Mouse (Mus musculus) limb, embryonic 11.5 days (tissue): Measurements from ENCODE around the gene Ets1. TPM values are rescaled to one million over a fixed set of nuclear protein-coding genes. Genes with fewer than 3 reads are reported as not detected.

ENCODE experiments used
- ATAC-seq: fragments of 200-750 bp; cut with Nextera tagmentation; 2 replicates; pipeline ENCODE4 v1.8.0; 2017; ENCODE audit warnings: low read depth; ENCODE audit not compliant: insufficient number of reproducible peaks, low FRiP score, low TSS enrichment
- DNase-seq: peaks from one replicate; pipeline ENCODE4 v3.0.0-alpha.2; 2015; ENCODE audit warnings: low spot score
- H3K27ac ChIP-seq: fragments of 300-500 bp; sonication (generic); replicated peaks from 2 replicates; pipeline ENCODE4 v1.5.1; 2014; ENCODE audit warnings: low read depth, mild to moderate bottlenecking, low read length
- H3K27me3 ChIP-seq: fragments of 300-500 bp; sonication (generic); 2 replicates; pipeline ENCODE4 v1.6.1; 2014; ENCODE audit warnings: mild to moderate bottlenecking, low read length, mixed read lengths; ENCODE audit not compliant: control insufficient read depth, insufficient read depth
- H3K36me3 ChIP-seq: fragments of 300-500 bp; sonication (generic); 2 replicates; pipeline ENCODE4 v1.6.1; 2014; ENCODE audit warnings: mild to moderate bottlenecking, low read length, moderate library complexity, mixed read lengths; ENCODE audit not compliant: control insufficient read depth, insufficient read depth
- H3K4me1 ChIP-seq: fragments of 300-500 bp; sonication (generic); 2 replicates; pipeline ENCODE4 v1.6.1; 2014; ENCODE audit warnings: low read length, mixed read lengths; ENCODE audit not compliant: control insufficient read depth, insufficient read depth
- H3K4me2 ChIP-seq: fragments of 300-500 bp; sonication (generic); 2 replicates; pipeline ENCODE4 v1.6.1; 2014; ENCODE audit warnings: low read depth, mild to moderate bottlenecking, moderate library complexity; ENCODE audit not compliant: severe bottlenecking
- H3K4me3 ChIP-seq: fragments of 300-500 bp; sonication (generic); 2 replicates; pipeline ENCODE4 v1.5.1; 2014; ENCODE audit warnings: low read depth, low read length
- H3K9ac ChIP-seq: fragments of 300-500 bp; sonication (generic); 2 replicates; pipeline ENCODE4 v1.6.1; 2014; ENCODE audit warnings: mild to moderate bottlenecking, low read length
- H3K9me3 ChIP-seq: fragments of 300-500 bp; sonication (generic); 2 replicates; pipeline ENCODE4 v1.6.1; 2016; ENCODE audit warnings: low read length; ENCODE audit not compliant: control insufficient read depth
- WGBS: fragments of 180-500 bp; shearing (Covaris S2); extraction: QIAGEN DNeasy Blood & Tissue Kit; methylation state at CpG from one replicate; pipeline ENCODE4 v1.1.7; 2014; 5-methylcytosine and 5-hydroxymethylcytosine counted together
- polyA plus RNA-seq: library from polyadenylated mRNA; unstranded; fragments of >200 nt; fragmentation: Nextera tagmentation; extraction: Ambion mirVana; gene quantifications from 2 replicates; pipeline ENCODE4 v1.2.1, GENCODE M21; 2014

Ets1 gene
- polyA plus RNA-seq: 34.0 and 40.0 TPM in 2 replicates

- WGBS: under 1% methylated on average over 10 of the region's 10 CpGs
- DNase-seq (peak; percentile 57), ATAC-seq (peak; percentile 51; the same call in 1 of the 2 replicates)
- Histone ChIP-seq H3K9ac (no peak within 1 kb of the TSS), H3K4me2 (peak within 1 kb of the TSS; percentile 44), H3K4me1 (0 out of 2 replicates have a peak, but pooled peaks cover 4% of the 10 kb centered on the region), H3K4me3 (peak within 1 kb of the TSS; percentile 17; the same call in 1 of the 2 replicates), H3K27ac (no peak within 1 kb of the TSS), H3K36me3 (no peaks in the 10 kb centered on the region), H3K27me3 (no peaks in the 10 kb centered on the region), H3K9me3 (no peaks in the 10 kb centered on the region)
Observed at GRCm38 (mm10) chr9:32635627-32636385, at the start of gene Ets1. Gene Ets1, plus strand, starts transcription at chr9:32636221.

- no peak overlapping the region for H3K4me2 ChIP-seq
Observed at GRCm38 (mm10) chr9:32589900-32590299, 46.1 kb upstream of the Ets1 start.

GRCm38 (mm10) chr9:32590571-32590970 lies 45.5 kb upstream of the Ets1 start:
- no peak overlapping the region for H3K9ac ChIP-seq
- DNase-seq (no peak), ATAC-seq (no peak)
- H3K9me3 ChIP-seq: no peaks in the 10 kb centered on the region
- no peak overlapping the region for H3K4me2 ChIP-seq
- 60% methylated on average over 5 of the region's 5 CpGs for WGBS
- H3K4me1 ChIP-seq: peaks cover 15% of the 10 kb centered on the region
- no peak overlapping the region for H3K27ac ChIP-seq
- H3K36me3 ChIP-seq: no peaks in the 10 kb centered on the region
- no peak overlapping the region for H3K4me3 ChIP-seq
- H3K27me3 ChIP-seq: no peaks in the 10 kb centered on the region

More at GRCm38 (mm10) chr9:32589900-32590299, 46.1 kb upstream of the Ets1 start:
- DNase-seq: peak; percentile 94
- Histone ChIP-seq H3K36me3 (no peaks in the 10 kb centered on the region), H3K4me1 (peaks cover 11% of the 10 kb centered on the region), H3K9ac (no peak overlapping the region), H3K9me3 (no peaks in the 10 kb centered on the region), H3K27me3 (no peaks in the 10 kb centered on the region), H3K27ac (no peak overlapping the region), H3K4me3 (no peak overlapping the region)
- 5% methylated on average over 8 of the region's 8 CpGs for WGBS
- no peak for ATAC-seq

- WGBS: 15% methylated on average over 14 of the region's 14 CpGs
- no peaks in the 10 kb centered on the region for H3K27me3 ChIP-seq
- peaks cover 20% of the 10 kb centered on the region for H3K4me1 ChIP-seq
- H3K9ac ChIP-seq: 0 out of 2 replicates have a peak overlapping the region, but pooled peaks have one; percentile 22
- H3K9me3 ChIP-seq: no peaks in the 10 kb centered on the region
- H3K36me3 ChIP-seq: no peaks in the 10 kb centered on the region
- ATAC-seq: peak; percentile 79
- no peak overlapping the region for H3K4me3 ChIP-seq
- DNase-seq: peak; percentile 78
- no peak overlapping the region for H3K27ac ChIP-seq
- H3K4me2 ChIP-seq: no peak overlapping the region
Observed at GRCm38 (mm10) chr9:32591732-32592582, 44.1 kb upstream of the Ets1 start.

GRCm38 (mm10) chr9:32592583-32592890 lies 43.5 kb upstream of the Ets1 start:
- Histone ChIP-seq H3K27ac (no peak overlapping the region), H3K4me3 (no peak overlapping the region), H3K9ac (no peak overlapping the region), H3K4me1 (peaks cover 20% of the 10 kb centered on the region), H3K4me2 (no peak overlapping the region), H3K9me3 (no peaks in the 10 kb centered on the region), H3K36me3 (no peaks in the 10 kb centered on the region), H3K27me3 (no peaks in the 10 kb centered on the region)
- WGBS: 75% methylated on average over 2 of the region's 2 CpGs
- no peak for DNase-seq
- ATAC-seq: no peak

- DNase-seq (no peak), ATAC-seq (no peak)
- Histone ChIP-seq H3K9me3 (no peaks in the 10 kb centered on the region; the same call in 1 of the 2 replicates), H3K9ac (no peak overlapping the region), H3K27me3 (no peaks in the 10 kb centered on the region), H3K4me3 (no peak overlapping the region), H3K4me1 (peaks cover 20% of the 10 kb centered on the region), H3K36me3 (no peaks in the 10 kb centered on the region), H3K4me2 (no peak overlapping the region), H3K27ac (no peak overlapping the region)
- WGBS: 0% methylated on average over 1 of the region's 1 CpGs
Observed at GRCm38 (mm10) chr9:32593816-32594215, 42.2 kb upstream of the Ets1 start.

- Histone ChIP-seq H3K9me3 (no peaks in the 10 kb centered on the region; the same call in 1 of the 2 replicates), H3K27me3 (no peaks in the 10 kb centered on the region), H3K27ac (no peak overlapping the region), H3K36me3 (no peaks in the 10 kb centered on the region), H3K4me2 (no peak overlapping the region), H3K4me1 (peaks cover 20% of the 10 kb centered on the region), H3K9ac (no peak overlapping the region), H3K4me3 (no peak overlapping the region)
- DNase-seq (peak; percentile 31), ATAC-seq (no peak)
- 28% methylated on average over 4 of the region's 4 CpGs for WGBS
Observed at GRCm38 (mm10) chr9:32594346-32594745, 41.7 kb upstream of the Ets1 start.

GRCm38 (mm10) chr9:32595076-32595820 lies 40.8 kb upstream of the Ets1 start:
- H3K9me3 ChIP-seq: no peaks in the 10 kb centered on the region; the same call in 1 of the 2 replicates
- WGBS: 51% methylated on average over 7 of the region's 7 CpGs
- H3K36me3 ChIP-seq: no peaks in the 10 kb centered on the region
- DNase-seq (no peak), ATAC-seq (no peak)
- H3K27ac ChIP-seq: peak overlapping the region; percentile 52; the same call in 1 of the 2 replicates
- H3K27me3 ChIP-seq: no peaks in the 10 kb centered on the region
- H3K4me1 ChIP-seq: peaks cover 18% of the 10 kb centered on the region
- H3K9ac ChIP-seq: no peak overlapping the region
- H3K4me3 ChIP-seq: no peak overlapping the region
- H3K4me2 ChIP-seq: no peak overlapping the region
